Mouse (Mus musculus) MEL (cell line): Measurements from ENCODE around the gene Mrpl46. TPM values are rescaled to one million over a fixed set of nuclear protein-coding genes. Genes with fewer than 3 reads are reported as not detected.

ENCODE experiments used
- DNase-seq: peaks from one replicate; pipeline ENCODE4 v3.0.0; 2011; ENCODE audit warnings: low read depth, low spot score
- H3K27ac ChIP-seq: 2 replicates; pipeline ENCODE4 v1.5.1; 2012; ENCODE audit warnings: low read depth, mild to moderate bottlenecking, control low read depth, low read length, moderate library complexity; ENCODE audit not compliant: control insufficient read depth
- H3K27me3 ChIP-seq, 2 experiments: fragments of 150-350 bp in 1 of 2; sonication (generic) in 1 of 2; 2 replicates each; pipeline ENCODE4 v1.6.1; 2012; ENCODE audit warnings: low read length in 2 of 2, mild to moderate bottlenecking in 2 of 2, improper control_type of control experiment in 1 of 2, moderate library complexity in 1 of 2; ENCODE audit not compliant: insufficient read depth in 2 of 2, control insufficient read depth in 1 of 2
- H3K36me3 ChIP-seq, 2 experiments: 2 replicates each; pipeline ENCODE4 v1.6.1; 2012 to 2014; ENCODE audit warnings: low read length in 2 of 2, improper control_type of control experiment in 1 of 2, inconsistent platforms in 1 of 2, mild to moderate bottlenecking in 1 of 2; ENCODE audit not compliant: insufficient read depth in 2 of 2, control insufficient read depth in 1 of 2
- H3K4me1 ChIP-seq, 2 experiments: fragments of 150-350 bp in 1 of 2; sonication (generic) in 1 of 2; 2 replicates each; pipeline ENCODE4 v1.6.1; 2012; ENCODE audit warnings: low read length in 2 of 2, improper control_type of control experiment in 1 of 2, mild to moderate bottlenecking in 1 of 2; ENCODE audit not compliant: insufficient read depth in 2 of 2, control insufficient read depth in 1 of 2
- H3K4me3 ChIP-seq, 2 experiments: fragments of 150-350 bp in 1 of 2; sonication (generic) in 1 of 2; 2 replicates each; pipeline ENCODE4 v1.5.1; 2012; ENCODE audit warnings: low read depth in 2 of 2, low read length in 2 of 2, mild to moderate bottlenecking in 2 of 2, moderate library complexity in 2 of 2, control low read depth in 1 of 2, improper control_type of control experiment in 1 of 2; ENCODE audit not compliant: control insufficient read depth in 1 of 2, insufficient read depth in 1 of 2
- H3K79me2 ChIP-seq: 2 replicates; pipeline ENCODE4 v1.6.1; 2012; ENCODE audit warnings: mild to moderate bottlenecking, low read length, moderate library complexity; ENCODE audit not compliant: control insufficient read depth, poor library complexity, insufficient read depth
- H3K9ac ChIP-seq: 2 replicates; pipeline ENCODE4 v1.6.1; 2012; ENCODE audit warnings: low read depth, mild to moderate bottlenecking, control low read depth, low read length, moderate library complexity; ENCODE audit not compliant: control insufficient read depth, poor library complexity, severe bottlenecking
- H3K9me3 ChIP-seq: fragments of 150-350 bp; sonication (generic); replicated peaks from 2 replicates; pipeline ENCODE4 v1.6.1; 2012; ENCODE audit warnings: mild to moderate bottlenecking, low read length, improper control_type of control experiment, moderate library complexity; ENCODE audit not compliant: insufficient read depth
- E2F4 ChIP-seq: IDR thresholded peaks from 2 replicates; pipeline ENCODE4 v1.6.1; 2011; ENCODE audit warnings: low read depth, low read length, improper control_type of control experiment, borderline replicate concordance
- ELF1 ChIP-seq: IDR thresholded peaks from 2 replicates; pipeline ENCODE4 v1.6.1; 2014; ENCODE audit warnings: low read depth, mild to moderate bottlenecking, inconsistent platforms, low read length, improper control_type of control experiment, moderate library complexity
- GATA1 ChIP-seq: IDR thresholded peaks from 2 replicates; pipeline ENCODE4 v1.6.1; 2011; ENCODE audit warnings: low read depth, low read length, improper control_type of control experiment
- KAT2A ChIP-seq: conservative IDR thresholded peaks from 2 replicates; pipeline ENCODE4 v1.6.1; 2012; ENCODE audit warnings: low read depth, low read length, improper control_type of control experiment, inconsistent platforms
- MAX ChIP-seq: IDR thresholded peaks from 2 replicates; pipeline ENCODE4 v1.6.1; 2011; ENCODE audit warnings: low read length, improper control_type of control experiment
- MXI1 ChIP-seq: IDR thresholded peaks from 2 replicates; pipeline ENCODE4 v1.6.1; 2011; ENCODE audit warnings: mild to moderate bottlenecking, low read depth, low read length, improper control_type of control experiment
- NELFE ChIP-seq: IDR thresholded peaks from 2 replicates; pipeline ENCODE4 v1.6.1; 2011; ENCODE audit warnings: low read depth, low read length, improper control_type of control experiment
- POLR2A ChIP-seq, 2 experiments: IDR thresholded peaks; 2 replicates each; pipeline ENCODE4 v1.6.1; 2011 to 2012; ENCODE audit warnings: low read length in 2 of 2, mild to moderate bottlenecking in 2 of 2, control low read depth in 1 of 2, improper control_type of control experiment in 1 of 2, low read depth in 1 of 2, moderate library complexity in 1 of 2; ENCODE audit not compliant: control insufficient read depth in 1 of 2, insufficient read depth in 1 of 2, poor library complexity in 1 of 2
- POLR2AphosphoS2 ChIP-seq: IDR thresholded peaks from 2 replicates; pipeline ENCODE4 v1.6.1; 2011; ENCODE audit warnings: low read length, improper control_type of control experiment
- RAD21 ChIP-seq: IDR thresholded peaks from 2 replicates; pipeline ENCODE4 v1.6.1; 2011; ENCODE audit warnings: mild to moderate bottlenecking, low read depth, low read length, improper control_type of control experiment
- RCOR1 ChIP-seq: IDR thresholded peaks from 2 replicates; pipeline ENCODE4 v1.6.1; 2012; ENCODE audit warnings: low read depth, mild to moderate bottlenecking, inconsistent platforms, low read length, improper control_type of control experiment
- SIN3A ChIP-seq: IDR thresholded peaks from 2 replicates; pipeline ENCODE4 v1.6.1; 2012; ENCODE audit warnings: low read length, improper control_type of control experiment, inconsistent platforms
- TBP ChIP-seq: IDR thresholded peaks from 2 replicates; pipeline ENCODE4 v1.8.0; 2011; ENCODE audit warnings: low read depth, low read length, improper control_type of control experiment
- TCF12 ChIP-seq: IDR thresholded peaks from 2 replicates; pipeline ENCODE4 v1.6.1; 2014; ENCODE audit warnings: low read depth, mild to moderate bottlenecking, inconsistent platforms, low read length, improper control_type of control experiment, moderate library complexity
- ZNF384 ChIP-seq: IDR thresholded peaks from 2 replicates; pipeline ENCODE4 v1.6.1; 2012; ENCODE audit warnings: low read depth, mild to moderate bottlenecking, inconsistent platforms, low read length, improper control_type of control experiment
- polyA plus RNA-seq, 2 experiments: library from polyadenylated mRNA; stranded (reverse) in 1 of 2; unstranded in 1 of 2; fragments of >175 nt in 1 of 2; fragments of >200 nt in 1 of 2; gene quantifications; 2 replicates each; pipeline versions ENCODE4 v1.2.1 to v1.2.4; 2012; ENCODE audit warnings: low replicate concordance in 2 of 2, low read depth in 1 of 2; ENCODE audit not compliant: insufficient read length in 2 of 2, insufficient read depth in 1 of 2, missing spikeins in 1 of 2
- total RNA-seq: library from RNA; depleted of rRNA; stranded (reverse); fragments of 300-350 nt; gene quantifications from 2 replicates; pipeline ENCODE4 v1.2.3, GENCODE M21; 2012

Mrpl46 gene
- total and polyA plus RNA-seq, 3 experiments = 67.2 to 70.8 TPM; not detected in 1

DNA sequence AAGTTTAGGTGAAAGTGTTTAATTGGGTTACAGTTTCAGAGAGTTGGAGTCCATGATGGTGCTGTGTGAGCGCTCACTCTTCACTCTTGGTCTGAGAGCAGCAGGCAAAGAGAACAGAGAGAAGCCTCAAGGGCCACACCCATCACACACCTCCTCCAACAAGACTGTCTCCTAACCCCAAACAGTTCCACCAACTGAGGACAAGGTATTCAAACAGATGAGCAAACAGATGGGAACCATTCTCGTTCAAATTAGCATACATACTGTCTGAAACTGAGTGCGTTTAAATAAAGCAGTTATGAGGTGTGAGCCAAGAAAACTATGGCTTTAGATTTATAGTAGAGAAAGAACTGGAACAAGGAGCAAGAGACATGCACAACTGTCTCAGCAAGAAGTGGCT, 13.3 kb upstream of the Mrpl46 start:
- H3K4me1 ChIP-seq = peaks cover 26 to 62% of the 10 kb centered on the region in 2 experiments

DNA sequence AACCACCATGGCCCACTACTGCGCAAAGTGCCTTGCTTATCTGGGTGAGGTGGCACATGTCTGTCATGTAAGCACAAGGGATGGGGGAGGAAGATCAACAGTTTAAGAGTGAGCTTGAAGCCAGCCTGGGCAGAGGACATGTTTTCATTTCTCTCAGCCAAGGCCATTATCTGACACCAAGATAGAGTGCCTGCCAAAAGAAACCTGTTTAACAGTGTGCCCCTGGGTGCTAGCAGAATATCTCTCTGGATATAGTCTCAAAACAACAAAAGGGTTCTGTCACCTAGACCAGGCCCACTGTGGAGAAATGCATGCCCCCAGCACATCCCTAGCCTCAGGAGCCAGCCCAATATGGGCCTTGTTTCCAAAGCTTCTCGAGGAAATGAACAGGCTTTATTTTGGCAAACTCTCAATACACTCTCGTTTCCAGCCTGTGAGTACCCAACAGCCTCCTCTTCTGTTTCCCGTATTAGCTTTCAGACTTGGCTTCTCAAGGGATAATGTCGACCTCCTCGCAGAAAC, 11.3 kb upstream of the Mrpl46 start:
- peaks cover 0 to 45% of the 10 kb centered on the region in 2 experiments; a peak in 2 of 4 replicates for H3K36me3 ChIP-seq
- H3K9me3 ChIP-seq = no peaks in the 10 kb centered on the region
- DNase-seq = no peak
- no peaks in the 10 kb centered on the region for H3K79me2 ChIP-seq
- peak; percentile 33; the same call in 1 of the 2 replicates for TF ChIP-seq GATA1
- no peak for TF ChIP-seq ELF1
- 0 out of 2 replicates have a peak, but pooled peaks have one; percentile 10 for TF ChIP-seq MAX
- no peak for TF ChIP-seq RAD21
- TF ChIP-seq TCF12 = no peak
- no peak for TF ChIP-seq MXI1
- no peak for TF ChIP-seq POLR2AphosphoS2
- peak in 1 of 2 experiments; percentile 8; a peak in 1 of 4 replicates for TF ChIP-seq POLR2A (IDR thresholded peaks at IDR 0.05; ENCODE audit: control insufficient read depth in 1 of 2, insufficient read depth in 1 of 2, low read depth in 1 of 2, low read length in 2 of 2, poor library complexity in 1 of 2)
- 0 out of 2 replicates have a peak, but pooled peaks have one; percentile 2 for TF ChIP-seq TBP
- no peak for TF ChIP-seq SIN3A
- no peak for TF ChIP-seq NELFE
- peak overlapping the region; percentile 35 for H3K9ac ChIP-seq
- H3K27ac ChIP-seq = peak overlapping the region; percentile 94
- H3K4me1 ChIP-seq = peaks cover 23 to 51% of the 10 kb centered on the region in 2 experiments
- H3K4me3 ChIP-seq = 0 out of 4 replicates have a peak overlapping the region, but pooled peaks of 1 of the 2 experiments have one; percentile 5
- H3K27me3 ChIP-seq = no peaks in the 10 kb centered on the region

More for the DNA sequence above, 13.3 kb upstream of the Mrpl46 start:
- Histone ChIP-seq H3K9me3 (no peaks in the 10 kb centered on the region), H3K27ac (0 out of 2 replicates have a peak overlapping the region, but pooled peaks have one; percentile 5)
- TF ChIP-seq E2F4 (no peak), ELF1 (no peak), KAT2A (no peak), TBP (no peak), RCOR1 (no peak), ZNF384 (no peak)
- TF ChIP-seq, all 39 proteins: peak for 0
- DNase-seq = peak; percentile 34
- Histone ChIP-seq H3K27me3 (no peaks in the 10 kb centered on the region), H3K9ac (no peak overlapping the region), H3K36me3 (peaks cover 0 to 53% of the 10 kb centered on the region in 2 experiments; a peak in 2 of 4 replicates), H3K4me3 (no peak overlapping the region), H3K79me2 (no peaks in the 10 kb centered on the region)
